Mouse (Mus musculus): ENCODE measurements at regions not wholly inside any gene's neighbourhood (a gene's known extent, or its start where the extent isn't known, plus 50 kb on each side); places are given as distances from the start of the nearest gene placed in this dataset.
A peak's percentile ranks its signal among the peaks of the same experiment; 100 is the strongest.

GRCm38 (mm10) chr11:24925135-24925534 lies 847.3 kb downstream of the Bcl11a start:
- Histone ChIP-seq H3K4me3 (ENCODE audit: low read length) (no peak overlapping the region), H3K9me3 (ENCODE audit: control insufficient read depth, low read length) (no peaks in the 10 kb centered on the region), H3K27me3 (ENCODE audit: control insufficient read depth, insufficient read depth, low read length) (no peaks in the 10 kb centered on the region), H3K4me1 (ENCODE audit: control insufficient read depth, insufficient read depth, low read length) (no peaks in the 10 kb centered on the region), H3K4me2 (replicated peaks; ENCODE audit: low read depth, low read length) (no peak overlapping the region), H3K27ac (ENCODE audit: low read depth, low read length) (no peak overlapping the region), H3K9ac (ENCODE audit: low read depth, low read length) (no peak overlapping the region), H3K36me3 (ENCODE audit: control insufficient read depth, insufficient read depth, low read length) (no peaks in the 10 kb centered on the region)
- no peak for ATAC-seq (ENCODE audit: low FRiP score, low TSS enrichment)

DNA sequence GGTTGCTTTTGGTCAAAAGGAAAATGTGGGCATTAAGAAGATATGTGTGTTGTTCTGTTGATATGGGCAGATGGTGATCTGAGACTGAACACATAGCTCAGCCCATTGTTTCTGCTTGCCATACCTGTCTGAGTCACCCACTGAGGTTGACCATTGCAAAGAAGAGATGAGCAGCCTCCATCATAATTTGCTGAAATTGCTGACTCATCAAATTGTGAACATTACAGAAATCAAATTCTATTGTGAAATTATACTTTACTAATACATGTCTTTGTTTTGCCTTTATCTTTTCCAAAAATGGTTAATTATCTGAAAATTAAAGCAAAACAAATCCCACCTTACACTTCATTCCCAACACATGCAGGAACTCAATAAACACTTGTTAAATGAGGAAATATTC lies 865.8 kb downstream of the Bcl11a start:
- no peak overlapping the region for H3K4me2 ChIP-seq (replicated peaks; ENCODE audit: low read depth, low read length)
- H3K9ac ChIP-seq (ENCODE audit: low read depth, low read length) = no peak overlapping the region
- H3K4me3 ChIP-seq (ENCODE audit: low read length) = no peak overlapping the region
- H3K4me1 ChIP-seq (ENCODE audit: control insufficient read depth, insufficient read depth, low read length) = no peaks in the 10 kb centered on the region
- no peaks in the 10 kb centered on the region for H3K9me3 ChIP-seq (ENCODE audit: control insufficient read depth, low read length)
- no peak overlapping the region for H3K27ac ChIP-seq (ENCODE audit: low read depth, low read length)
- no peak for ATAC-seq (ENCODE audit: low FRiP score, low TSS enrichment)
- H3K27me3 ChIP-seq (ENCODE audit: control insufficient read depth, insufficient read depth, low read length) = no peaks in the 10 kb centered on the region
- H3K36me3 ChIP-seq (ENCODE audit: control insufficient read depth, insufficient read depth, low read length) = no peaks in the 10 kb centered on the region

DNA sequence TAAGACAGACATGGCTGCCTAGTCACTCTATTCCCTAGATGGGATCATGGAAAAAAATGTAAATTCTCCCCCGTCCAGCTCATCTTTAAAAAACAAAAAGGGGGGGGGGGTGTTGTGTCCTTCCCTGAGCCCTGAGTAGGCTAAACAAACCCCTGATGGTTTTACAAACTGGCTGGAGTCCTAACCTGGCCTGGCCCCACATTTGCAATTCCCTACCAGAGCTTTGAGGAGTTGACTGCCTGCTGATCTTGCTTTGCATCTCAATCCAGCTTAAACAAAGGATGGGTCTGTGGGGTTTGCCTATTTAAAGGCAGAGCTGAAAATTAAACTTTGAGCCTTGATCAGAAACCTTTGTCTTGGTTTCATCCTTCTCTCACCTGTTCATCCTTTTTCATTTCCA lies 873.3 kb downstream of the Bcl11a start:
- no peak overlapping the region for H3K4me3 ChIP-seq (ENCODE audit: low read length)
- H3K9me3 ChIP-seq (ENCODE audit: control insufficient read depth, low read length) = no peaks in the 10 kb centered on the region
- ATAC-seq (ENCODE audit: low FRiP score, low TSS enrichment) = no peak
- H3K27me3 ChIP-seq (ENCODE audit: control insufficient read depth, insufficient read depth, low read length) = no peaks in the 10 kb centered on the region
- H3K27ac ChIP-seq (ENCODE audit: low read depth, low read length) = no peak overlapping the region
- H3K9ac ChIP-seq (ENCODE audit: low read depth, low read length) = no peak overlapping the region
- no peak overlapping the region for H3K4me2 ChIP-seq (replicated peaks; ENCODE audit: low read depth, low read length)
- H3K36me3 ChIP-seq (ENCODE audit: control insufficient read depth, insufficient read depth, low read length) = no peaks in the 10 kb centered on the region
- WGBS = 80% methylated on average over 1 of the region's 1 CpGs
- no peaks in the 10 kb centered on the region for H3K4me1 ChIP-seq (ENCODE audit: control insufficient read depth, insufficient read depth, low read length)

DNA sequence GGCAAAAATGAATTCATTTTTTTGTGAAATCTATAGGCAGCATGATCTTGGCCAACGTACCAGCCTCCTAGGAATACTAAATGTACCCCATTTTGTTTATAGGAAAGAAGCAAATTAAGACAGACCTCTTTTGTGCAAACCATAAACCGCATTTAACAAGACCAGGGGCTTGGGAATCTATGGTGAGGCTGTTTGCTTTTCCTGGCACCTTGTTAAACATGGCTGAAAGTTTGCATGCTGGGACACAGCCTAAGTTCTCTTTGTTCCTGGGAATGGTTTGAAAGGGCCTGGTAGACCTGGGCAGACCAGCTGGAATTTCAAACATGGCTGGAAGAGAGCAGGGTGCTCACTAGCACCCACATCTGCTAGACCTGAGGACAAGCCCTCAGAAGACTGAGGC lies 894.5 kb downstream of the Bcl11a start:
- Histone ChIP-seq H3K4me2 (replicated peaks; ENCODE audit: low read depth, low read length) (no peak overlapping the region), H3K36me3 (ENCODE audit: control insufficient read depth, insufficient read depth, low read length) (no peaks in the 10 kb centered on the region), H3K27me3 (ENCODE audit: control insufficient read depth, insufficient read depth, low read length) (no peaks in the 10 kb centered on the region), H3K9ac (ENCODE audit: low read depth, low read length) (no peak overlapping the region), H3K27ac (ENCODE audit: low read depth, low read length) (no peak overlapping the region), H3K4me1 (ENCODE audit: control insufficient read depth, insufficient read depth, low read length) (no peaks in the 10 kb centered on the region), H3K9me3 (ENCODE audit: control insufficient read depth, low read length) (no peaks in the 10 kb centered on the region), H3K4me3 (ENCODE audit: low read length) (no peak overlapping the region)
- 83% methylated on average over 2 of the region's 2 CpGs for WGBS
- no peak for ATAC-seq (ENCODE audit: low FRiP score, low TSS enrichment)

GRCm38 (mm10) chr11:24980193-24980665 lies 902.4 kb downstream of the Bcl11a start:
- H3K27me3 ChIP-seq (ENCODE audit: control insufficient read depth, insufficient read depth, low read length) = no peaks in the 10 kb centered on the region
- ATAC-seq (ENCODE audit: low FRiP score, low TSS enrichment) = no peak
- no peaks in the 10 kb centered on the region for H3K36me3 ChIP-seq (ENCODE audit: control insufficient read depth, insufficient read depth, low read length)
- H3K27ac ChIP-seq (ENCODE audit: low read depth, low read length) = no peak overlapping the region
- H3K9me3 ChIP-seq (ENCODE audit: control insufficient read depth, low read length) = no peaks in the 10 kb centered on the region
- H3K4me3 ChIP-seq (ENCODE audit: low read length) = no peak overlapping the region
- H3K4me2 ChIP-seq (replicated peaks; ENCODE audit: low read depth, low read length) = no peak overlapping the region
- no peak overlapping the region for H3K9ac ChIP-seq (ENCODE audit: low read depth, low read length)
- no peaks in the 10 kb centered on the region for H3K4me1 ChIP-seq (ENCODE audit: control insufficient read depth, insufficient read depth, low read length)
- WGBS = 63% methylated on average over 9 of the region's 9 CpGs

- H3K9me3 ChIP-seq (ENCODE audit: control insufficient read depth, low read length) = no peaks in the 10 kb centered on the region
- no peaks in the 10 kb centered on the region for H3K4me1 ChIP-seq (ENCODE audit: control insufficient read depth, insufficient read depth, low read length)
- no peak overlapping the region for H3K9ac ChIP-seq (ENCODE audit: low read depth, low read length)
- H3K4me2 ChIP-seq (replicated peaks; ENCODE audit: low read depth, low read length) = no peak overlapping the region
- H3K36me3 ChIP-seq (ENCODE audit: control insufficient read depth, insufficient read depth, low read length) = no peaks in the 10 kb centered on the region
- no peak overlapping the region for H3K27ac ChIP-seq (ENCODE audit: low read depth, low read length)
- no peak overlapping the region for H3K4me3 ChIP-seq (ENCODE audit: low read length)
- no peak for ATAC-seq (ENCODE audit: low FRiP score, low TSS enrichment)
- 69% methylated on average over 10 of the region's 10 CpGs for WGBS
- no peaks in the 10 kb centered on the region for H3K27me3 ChIP-seq (ENCODE audit: control insufficient read depth, insufficient read depth, low read length)
Observed at GRCm38 (mm10) chr11:24983060-24983629, 905.3 kb downstream of the Bcl11a start.

GRCm38 (mm10) chr11:25005491-25005890 lies 927.6 kb downstream of the Bcl11a start:
- no peaks in the 10 kb centered on the region for H3K27me3 ChIP-seq (ENCODE audit: control insufficient read depth, insufficient read depth, low read length)
- no peaks in the 10 kb centered on the region for H3K9me3 ChIP-seq (ENCODE audit: control insufficient read depth, low read length)
- H3K4me1 ChIP-seq (ENCODE audit: control insufficient read depth, insufficient read depth, low read length) = no peaks in the 10 kb centered on the region
- no peak overlapping the region for H3K9ac ChIP-seq (ENCODE audit: low read depth, low read length)
- no peak overlapping the region for H3K4me3 ChIP-seq (ENCODE audit: low read length)
- H3K4me2 ChIP-seq (replicated peaks; ENCODE audit: low read depth, low read length) = no peak overlapping the region
- no peak for ATAC-seq (ENCODE audit: low FRiP score, low TSS enrichment)
- 37% methylated on average over 5 of the region's 5 CpGs for WGBS
- H3K27ac ChIP-seq (ENCODE audit: low read depth, low read length) = no peak overlapping the region
- no peaks in the 10 kb centered on the region for H3K36me3 ChIP-seq (ENCODE audit: control insufficient read depth, insufficient read depth, low read length)

DNA sequence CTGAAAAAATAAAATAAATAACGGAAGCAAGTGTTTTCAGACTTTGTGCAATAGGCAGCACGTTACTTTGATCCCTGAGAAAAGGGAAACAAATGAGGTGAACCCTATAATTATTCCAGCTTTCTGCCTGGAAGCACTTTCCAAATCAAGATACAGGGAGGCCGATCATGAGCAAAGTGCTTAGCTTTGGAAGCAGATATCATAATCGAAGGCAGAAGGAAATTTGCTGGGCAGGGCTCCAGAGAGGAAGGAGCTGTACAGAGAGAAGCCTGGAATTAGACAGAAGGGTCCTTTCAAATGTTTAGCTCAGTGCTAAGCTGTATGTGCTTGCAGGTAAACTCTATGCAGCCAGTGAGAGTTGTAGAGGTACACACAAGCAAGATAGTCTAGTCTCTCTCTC lies 948.9 kb downstream of the Bcl11a start:
- Histone ChIP-seq H3K27me3 (ENCODE audit: control insufficient read depth, insufficient read depth, low read length) (no peaks in the 10 kb centered on the region), H3K4me1 (ENCODE audit: control insufficient read depth, insufficient read depth, low read length) (no peaks in the 10 kb centered on the region), H3K9ac (ENCODE audit: low read depth, low read length) (no peak overlapping the region), H3K27ac (ENCODE audit: low read depth, low read length) (no peak overlapping the region), H3K36me3 (ENCODE audit: control insufficient read depth, insufficient read depth, low read length) (no peaks in the 10 kb centered on the region), H3K4me2 (replicated peaks; ENCODE audit: low read depth, low read length) (no peak overlapping the region), H3K9me3 (ENCODE audit: control insufficient read depth, low read length) (no peaks in the 10 kb centered on the region), H3K4me3 (ENCODE audit: low read length) (no peak overlapping the region)
- ATAC-seq (ENCODE audit: low FRiP score, low TSS enrichment) = no peak
- 55% methylated on average over 4 of the region's 4 CpGs for whole genome bisulfite sequencing

- peak; percentile 73; the same call in 1 of the 2 replicates for ATAC-seq (ENCODE audit: low FRiP score, low TSS enrichment)
- H3K4me1 ChIP-seq (ENCODE audit: control insufficient read depth, insufficient read depth, low read length) = no peaks in the 10 kb centered on the region
- no peaks in the 10 kb centered on the region for H3K27me3 ChIP-seq (ENCODE audit: control insufficient read depth, insufficient read depth, low read length)
- no peak overlapping the region for H3K9ac ChIP-seq (ENCODE audit: low read depth, low read length)
- H3K4me3 ChIP-seq (ENCODE audit: low read length) = no peak overlapping the region
- no peak overlapping the region for H3K4me2 ChIP-seq (replicated peaks; ENCODE audit: low read depth, low read length)
- no peaks in the 10 kb centered on the region for H3K9me3 ChIP-seq (ENCODE audit: control insufficient read depth, low read length)
- H3K27ac ChIP-seq (ENCODE audit: low read depth, low read length) = no peak overlapping the region
- WGBS = 25% methylated on average over 4 of the region's 4 CpGs
- H3K36me3 ChIP-seq (ENCODE audit: control insufficient read depth, insufficient read depth, low read length) = no peaks in the 10 kb centered on the region
Observed at GRCm38 (mm10) chr11:25040983-25041382, 963.1 kb downstream of the Bcl11a start.
